Mouse (Mus musculus): Measurements from ENCODE around the gene Qrfp. TPM values are rescaled to one million over a fixed set of nuclear protein-coding genes. Genes with fewer than 3 reads are reported as not detected.

The Qrfp gene
- polyA plus RNA-seq, 1 experiment, result not detected

DNA sequence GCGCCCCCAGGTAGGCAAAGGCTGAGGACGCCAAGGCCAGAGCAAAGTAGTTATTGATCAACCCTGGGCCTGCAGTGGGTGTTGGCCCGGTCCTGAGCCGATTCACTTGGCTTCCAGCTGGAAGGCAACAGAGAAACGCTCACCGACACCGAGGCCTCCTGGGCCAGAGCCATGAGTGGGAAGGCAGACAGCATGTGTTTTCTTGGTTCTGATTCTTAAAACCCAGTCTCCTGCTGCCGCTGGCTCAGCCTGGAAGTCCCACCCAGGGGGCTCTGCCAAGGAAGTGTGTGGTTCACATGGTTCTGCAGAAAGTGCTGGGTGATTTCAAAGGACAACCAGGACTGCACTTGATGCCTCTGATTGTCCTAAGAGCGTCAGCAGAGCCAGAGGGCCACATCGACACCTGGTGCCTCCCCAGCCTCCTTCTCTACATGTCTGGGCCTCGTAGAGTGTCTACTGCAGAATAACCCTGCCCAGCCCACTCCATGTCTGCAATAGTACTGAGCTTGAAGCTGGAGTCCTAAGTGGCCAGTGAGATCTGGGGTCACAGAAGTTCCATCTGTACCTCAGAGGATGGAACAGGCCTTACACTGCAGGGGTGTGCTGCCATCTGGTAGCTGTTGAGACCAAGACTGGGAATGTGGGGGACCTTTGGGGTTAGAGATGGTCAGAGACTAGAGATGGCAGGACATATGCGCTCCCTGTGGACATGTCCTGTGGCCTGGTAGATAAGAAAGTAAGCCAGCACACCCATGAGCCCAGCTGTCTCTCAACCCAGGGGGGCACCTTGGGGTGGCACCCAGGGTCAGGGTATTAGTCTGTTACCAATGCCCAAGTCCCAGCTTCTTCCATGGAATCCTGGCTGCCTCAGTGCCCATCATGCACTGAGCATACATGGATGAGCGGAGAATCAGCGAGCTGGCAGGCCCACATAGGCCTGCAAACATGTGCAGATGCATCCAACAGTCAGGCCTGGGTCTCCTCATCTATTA is 16.0 kb upstream of the Qrfp start:
- Histone ChIP-seq H3K4me3 (ENCODE audit: insufficient read depth, low read depth, low read length) (no peak overlapping the region), H3K4me1 (ENCODE audit: control insufficient read depth, insufficient read depth, insufficient read length, low read length) (no peaks in the 10 kb centered on the region), H3K27ac (replicated peaks; ENCODE audit: low read depth, low read length) (no peak overlapping the region)

DNA sequence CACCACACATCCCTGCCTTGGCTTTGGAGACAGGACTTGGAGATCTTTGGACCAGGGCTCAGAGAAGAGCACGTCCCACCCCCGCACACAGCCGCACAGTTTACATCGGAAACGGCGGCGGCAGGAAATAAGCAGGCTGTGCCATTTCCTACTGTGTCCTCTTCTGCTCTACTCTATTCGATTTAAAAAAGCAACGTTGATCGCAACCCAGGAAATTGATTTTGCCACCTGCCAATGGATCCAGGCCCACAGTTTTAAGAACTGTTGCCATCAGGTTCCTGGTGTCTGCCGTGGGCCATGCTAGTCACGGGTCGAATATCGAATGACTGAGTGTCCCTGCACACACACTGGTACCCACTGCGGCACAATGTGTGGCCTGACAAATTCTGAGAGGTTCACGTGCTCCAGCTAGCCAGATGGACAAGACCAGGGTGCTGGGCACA is 15.1 kb upstream of the Qrfp start:
- H3K4me3 ChIP-seq (ENCODE audit: insufficient read depth, low read depth, low read length), result no peak overlapping the region
- H3K4me1 ChIP-seq (ENCODE audit: control insufficient read depth, insufficient read depth, insufficient read length, low read length), result no peaks in the 10 kb centered on the region
- no peak overlapping the region for H3K27ac ChIP-seq (replicated peaks; ENCODE audit: low read depth, low read length)

GRCm38 (mm10) chr2:31823933-31824730 is 13.8 kb upstream of the Qrfp start:
- H3K4me3 ChIP-seq (ENCODE audit: insufficient read depth, low read depth, low read length), result no peak overlapping the region
- no peak overlapping the region for H3K27ac ChIP-seq (replicated peaks; ENCODE audit: low read depth, low read length)
- H3K4me1 ChIP-seq (ENCODE audit: control insufficient read depth, insufficient read depth, insufficient read length, low read length), result no peaks in the 10 kb centered on the region

GRCm38 (mm10) chr2:31822524-31823371 is 12.4 kb upstream of the Qrfp start:
- Histone ChIP-seq H3K4me1 (ENCODE audit: control insufficient read depth, insufficient read depth, insufficient read length, low read length) (no peaks in the 10 kb centered on the region), H3K4me3 (ENCODE audit: insufficient read depth, low read depth, low read length) (no peak overlapping the region), H3K27ac (replicated peaks; ENCODE audit: low read depth, low read length) (no peak overlapping the region)

GRCm38 (mm10) chr2:31815367-31815766 is 5.0 kb upstream of the Qrfp start:
- H3K27ac ChIP-seq (replicated peaks; ENCODE audit: low read depth, low read length), result no peak overlapping the region
- no peak overlapping the region for H3K4me3 ChIP-seq (ENCODE audit: insufficient read depth, low read depth, low read length)

DNA sequence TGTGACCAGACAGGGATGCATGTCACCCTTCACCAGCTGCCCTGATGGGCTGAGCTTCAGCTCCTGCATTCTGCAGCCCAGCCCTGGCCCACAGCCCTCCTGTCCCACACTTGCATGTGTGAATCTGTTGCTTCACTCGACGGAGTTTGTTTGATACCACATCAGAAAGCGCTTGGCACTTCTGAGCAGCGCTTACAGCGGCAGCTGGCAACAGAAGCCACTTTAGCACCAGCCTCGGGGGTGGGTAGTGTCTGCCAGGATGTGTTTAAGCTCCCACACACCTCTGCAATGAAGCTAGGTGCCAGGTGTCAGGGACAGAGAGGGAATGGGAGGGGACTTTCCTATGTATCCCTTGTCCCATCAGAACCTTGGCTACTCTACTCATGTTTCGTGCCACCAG is 4.3 kb upstream of the Qrfp start:
- Histone ChIP-seq H3K4me3 (ENCODE audit: insufficient read depth, low read depth, low read length) (no peak overlapping the region), H3K27ac (replicated peaks; ENCODE audit: low read depth, low read length) (no peak overlapping the region)

More at GRCm38 (mm10) chr2:31815367-31815766, 5.0 kb upstream of the Qrfp start:
- H3K4me1 ChIP-seq (ENCODE audit: control insufficient read depth, insufficient read depth, insufficient read length, low read length), result no peaks in the 10 kb centered on the region

GRCm38 (mm10) chr2:31813641-31814040 is 3.3 kb upstream of the Qrfp start:
- Histone ChIP-seq H3K4me3 (ENCODE audit: insufficient read depth, low read depth, low read length) (no peak overlapping the region), H3K27ac (replicated peaks; ENCODE audit: low read depth, low read length) (no peak overlapping the region), H3K4me1 (ENCODE audit: control insufficient read depth, insufficient read depth, insufficient read length, low read length) (no peaks in the 10 kb centered on the region)

More for the DNA sequence above, 4.3 kb upstream of the Qrfp start:
- no peaks in the 10 kb centered on the region for H3K4me1 ChIP-seq (ENCODE audit: control insufficient read depth, insufficient read depth, insufficient read length, low read length)

- no peaks in the 10 kb centered on the region for H3K4me1 ChIP-seq (ENCODE audit: control insufficient read depth, insufficient read depth, insufficient read length, low read length)
- H3K4me3 ChIP-seq (ENCODE audit: insufficient read depth, low read depth, low read length), result no peak overlapping the region
- H3K27ac ChIP-seq (replicated peaks; ENCODE audit: low read depth, low read length), result no peak overlapping the region
These were observed 942 bp upstream of the Qrfp start for GRCm38 (mm10) chr2:31811086-31811958.

DNA sequence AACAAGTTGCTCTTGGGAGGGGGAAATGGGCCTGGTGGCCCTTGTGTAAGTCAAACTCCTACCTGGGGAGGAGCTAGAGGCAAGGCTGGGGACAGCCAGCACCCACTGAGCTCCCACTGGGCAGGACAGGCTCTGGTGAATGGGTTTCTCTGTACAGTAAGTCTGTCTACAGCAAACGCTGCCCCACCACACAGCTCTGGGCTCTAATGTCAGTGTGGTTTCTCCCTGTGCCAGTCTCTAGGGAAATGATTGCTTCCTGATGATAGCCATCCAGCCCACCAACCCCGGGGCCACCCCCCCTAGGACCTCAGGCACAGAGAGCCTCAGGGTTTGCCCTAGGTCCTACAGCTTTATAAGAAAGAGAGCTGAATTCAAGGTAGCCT is 1.0 kb downstream of the Qrfp start:
- no peak overlapping the region for H3K27ac ChIP-seq (replicated peaks; ENCODE audit: low read depth, low read length)
- H3K4me1 ChIP-seq (ENCODE audit: control insufficient read depth, insufficient read depth, insufficient read length, low read length), result no peaks in the 10 kb centered on the region
- H3K4me3 ChIP-seq (ENCODE audit: insufficient read depth, low read depth, low read length), result no peak overlapping the region

GRCm38 (mm10) chr2:31808410-31809357 is 1.7 kb downstream of the Qrfp start:
- Histone ChIP-seq H3K4me1 (ENCODE audit: control insufficient read depth, insufficient read depth, insufficient read length, low read length) (no peaks in the 10 kb centered on the region), H3K4me3 (ENCODE audit: insufficient read depth, low read depth, low read length) (no peak overlapping the region), H3K27ac (replicated peaks; ENCODE audit: low read depth, low read length) (no peak overlapping the region)

- no peaks in the 10 kb centered on the region for H3K4me1 ChIP-seq (ENCODE audit: control insufficient read depth, insufficient read depth, insufficient read length, low read length)
- no peak overlapping the region for H3K4me3 ChIP-seq (ENCODE audit: insufficient read depth, low read depth, low read length)
- H3K27ac ChIP-seq (replicated peaks; ENCODE audit: low read depth, low read length), result no peak overlapping the region
These were observed 3.6 kb downstream of the Qrfp start for GRCm38 (mm10) chr2:31806639-31807382.

GRCm38 (mm10) chr2:31803480-31803879 is 6.9 kb downstream of the Qrfp start:
- H3K4me3 ChIP-seq (ENCODE audit: insufficient read depth, low read depth, low read length), result no peak overlapping the region
- H3K27ac ChIP-seq (replicated peaks; ENCODE audit: low read depth, low read length), result no peak overlapping the region
- no peaks in the 10 kb centered on the region for H3K4me1 ChIP-seq (ENCODE audit: control insufficient read depth, insufficient read depth, insufficient read length, low read length)

GRCm38 (mm10) chr2:31802811-31803210 is 7.6 kb downstream of the Qrfp start:
- no peaks in the 10 kb centered on the region for H3K4me1 ChIP-seq (ENCODE audit: control insufficient read depth, insufficient read depth, insufficient read length, low read length)
- no peak overlapping the region for H3K27ac ChIP-seq (replicated peaks; ENCODE audit: low read depth, low read length)

More at GRCm38 (mm10) chr2:31802811-31803210, 7.6 kb downstream of the Qrfp start:
- no peak overlapping the region for H3K4me3 ChIP-seq (ENCODE audit: insufficient read depth, low read depth, low read length)

Data from brown adipose tissue, adult 24 weeks (tissue).